Comparison of ENCODE assay signal across 37 mouse cellular contexts in genomic region chr9:110979411-110979810, GRCm38 (mm10). TPM values are rescaled to one million over a fixed set of nuclear protein-coding genes. Genes with fewer than 3 reads are reported as not detected.
DNase-seq lines count a peak whose midpoint lies in the region; ATAC-seq and TF ChIP-seq lines count a peak whose summit lies in the region.
"Had no signal": no experiment of that assay in that cellular context is flagged by ENCODE, and none has a peak within 500 bp of the region (broad histone marks: within the 10 kb centered on the region; RNA-seq: fewer than 3 reads in every experiment).

No protein-coding gene starts in this region.

- peak overlapping the region; percentile 66 for H3K4me3 ChIP-seq in E14TG2a.4 (replicated peaks; ENCODE audit: low read length)
- H3K4me3 ChIP-seq in ES-E14 (ENCODE audit: insufficient read depth in 1 of 2, low read depth in 1 of 2, low read length in 2 of 2, poor library complexity in 1 of 2, severe bottlenecking in 1 of 2) = peak overlapping the region; percentile 65 to 78
- H3K4me3 ChIP-seq in stomach, postnatal 0 days (ENCODE audit: low read depth, low read length) = no peak overlapping the region
- H3K4me3 ChIP-seq: forebrain, embryonic 10.5 days; forebrain, embryonic 15.5 days; heart, embryonic 12.5 days; heart, embryonic 15.5 days; hindbrain, embryonic 10.5 days; hindbrain, embryonic 13.5 days; intestine, embryonic 15.5 days had no signal

- H3K27ac ChIP-seq in ES-E14 (ENCODE audit: insufficient read depth, low read depth, low read length, poor library complexity, severe bottlenecking) = no peak overlapping the region
- H3K27ac ChIP-seq in stomach, postnatal 0 days (replicated peaks) = no peak overlapping the region
- H3K27ac ChIP-seq: forebrain, embryonic 10.5 days; forebrain, embryonic 15.5 days; heart, embryonic 15.5 days; hindbrain, embryonic 10.5 days; hindbrain, embryonic 13.5 days; intestine, embryonic 15.5 days had no signal

- H3K4me2 ChIP-seq in stomach, postnatal 0 days (replicated peaks; ENCODE audit: low read depth) = no peak overlapping the region
- H3K4me2 ChIP-seq: forebrain, embryonic 15.5 days; heart, embryonic 12.5 days; heart, embryonic 15.5 days; hindbrain, embryonic 13.5 days; intestine, embryonic 15.5 days had no signal

- in situ Hi-C loops in ES-E14 (cut with MboI; ENCODE audit: low sequenced_read_pairs in 2 of 2, unreplicated experiment in 2 of 2) = no loop called here

- H3K9ac ChIP-seq in ES-E14 (ENCODE audit: insufficient read depth, low read depth, low read length, poor library complexity, severe bottlenecking) = peak overlapping the region; percentile 42; the same call in 1 of the 2 replicates
- no peak overlapping the region for H3K9ac ChIP-seq in stomach, postnatal 0 days (ENCODE audit: low read length)
- H3K9ac ChIP-seq: forebrain, embryonic 15.5 days; heart, embryonic 12.5 days; heart, embryonic 15.5 days; hindbrain, embryonic 13.5 days; intestine, embryonic 15.5 days had no signal

- no peak for TF ChIP-seq CTCF in E14TG2a.4 (conservative IDR thresholded peaks at IDR 0.05; ENCODE audit: low read length)
- TF ChIP-seq CTCF in stomach, postnatal 0 days (IDR thresholded peaks at IDR 0.05; ENCODE audit: low read depth) = no peak

- no peak for TF ChIP-seq EP300 in stomach, postnatal 0 days (optimal IDR thresholded peaks at IDR 0.05)

- ATAC-seq in stomach, postnatal 0 days (ENCODE audit: low FRiP score, low TSS enrichment) = no peak
- ATAC-seq: activated CD4-positive, CD25-positive, alpha-beta regulatory T cell, adult 4 months; forebrain, embryonic 15.5 days; hindbrain, embryonic 16.5 days; intestine, embryonic 15.5 days; Patski had no signal

- no peaks in the 10 kb centered on the region for H3K9me3 ChIP-seq in E14TG2a.4 (ENCODE audit: low read length)
- H3K9me3 ChIP-seq in ES-E14 (ENCODE audit: control insufficient read depth, insufficient read depth, low read depth, low read length) = no peaks in the 10 kb centered on the region
- H3K9me3 ChIP-seq in stomach, postnatal 0 days (ENCODE audit: control insufficient read depth, low read length) = no peaks in the 10 kb centered on the region
- H3K9me3 ChIP-seq: forebrain, embryonic 10.5 days; forebrain, embryonic 15.5 days; heart, embryonic 15.5 days; hindbrain, embryonic 10.5 days; hindbrain, embryonic 13.5 days; intestine, embryonic 15.5 days had no signal

- H3K4me1 ChIP-seq in E14TG2a.4 (replicated peaks; ENCODE audit: low read depth, low read length) = peaks cover 41% of the 10 kb centered on the region
- peaks cover 4 to 8% of the 10 kb centered on the region in 2 experiments; a peak in 2 of 4 replicates for H3K4me1 ChIP-seq in ES-E14 (ENCODE audit: control insufficient read depth in 2 of 2, insufficient read depth in 2 of 2, low read length in 2 of 2, poor library complexity in 1 of 2)
- no peaks in the 10 kb centered on the region for H3K4me1 ChIP-seq in stomach, postnatal 0 days (replicated peaks; ENCODE audit: control insufficient read depth, insufficient read depth)
- H3K4me1 ChIP-seq: forebrain, embryonic 10.5 days; forebrain, embryonic 15.5 days; heart, embryonic 12.5 days; heart, embryonic 15.5 days; hindbrain, embryonic 10.5 days; hindbrain, embryonic 13.5 days; intestine, embryonic 15.5 days had no signal

- H3K27me3 ChIP-seq in E14TG2a.4 (ENCODE audit: insufficient read depth, low read length) = no peaks in the 10 kb centered on the region
- H3K27me3 ChIP-seq in stomach, postnatal 0 days (ENCODE audit: control insufficient read depth, insufficient read depth, low read length) = no peaks in the 10 kb centered on the region
- H3K27me3 ChIP-seq: CH12.LX; forebrain, embryonic 15.5 days; heart, embryonic 12.5 days; heart, embryonic 15.5 days; hindbrain, embryonic 13.5 days; intestine, embryonic 15.5 days; Patski had no signal

- WGBS in stomach, postnatal 0 days = 87% methylated on average over 11 of the region's 11 CpGs

- H3K36me3 ChIP-seq in E14TG2a.4 (ENCODE audit: insufficient read depth, low read length) = peaks cover 56% of the 10 kb centered on the region
- H3K36me3 ChIP-seq in ES-E14 (ENCODE audit: control insufficient read depth, insufficient read depth, low read length, poor library complexity, severe bottlenecking) = peaks cover 12% of the 10 kb centered on the region
- H3K36me3 ChIP-seq in stomach, postnatal 0 days (ENCODE audit: control insufficient read depth, insufficient read depth, low read length) = no peaks in the 10 kb centered on the region
- H3K36me3 ChIP-seq: forebrain, embryonic 10.5 days; forebrain, embryonic 15.5 days; G1E; heart, embryonic 12.5 days; heart, embryonic 15.5 days; hindbrain, embryonic 10.5 days; hindbrain, embryonic 13.5 days; intestine, embryonic 15.5 days had no signal

- DNase-seq in heart, adult 11 months = peak; percentile 79
- DNase-seq in heart, adult 9 months (ENCODE audit: low spot score in 2 of 2) = no peak
- DNase-seq in ES-E14 (ENCODE audit: low read depth, low spot score) = peak; percentile 54
- DNase-seq in testis, postnatal 14 days (ENCODE audit: low spot score) = peak; percentile 68
- no peak for DNase-seq in retina, postnatal 1 day
- DNase-seq in stomach, postnatal 0 days (ENCODE audit: low spot score) = no peak
- DNase-seq: adrenal gland, adult 8-10 months; adrenal gland, postnatal 25 days; B cell, adult 2 months; cerebellum, adult 11-12 months; cerebellum, adult 8-10 months; cerebellum, postnatal 10 days; cerebellum, postnatal 36 days; embryo, embryonic 11 days; gastrocnemius, postnatal 10 days; gastrocnemius, postnatal 36 days; heart, postnatal 10 days; heart, postnatal 36 days had no signal

TF ChIP-seq in ES-E14, 5 proteins besides CTCF, POLR2A, EP300 and RAD21:
- TF ChIP-seq ZC3H11A (IDR thresholded peaks at IDR 0.05; ENCODE audit: borderline replicate concordance, low read depth, low read length) = no peak
- TF ChIP-seq ZNF384 (IDR thresholded peaks at IDR 0.05; ENCODE audit: low read depth, low read length) = no peak
- TF ChIP-seq HCFC1 (IDR thresholded peaks at IDR 0.05; ENCODE audit: borderline replicate concordance, insufficient read depth, low read length) = no peak
- no peak for TF ChIP-seq MAFK (IDR thresholded peaks at IDR 0.05; ENCODE audit: insufficient read depth, low read depth, low read length)
- no peak for TF ChIP-seq CHD2 (IDR thresholded peaks at IDR 0.05; ENCODE audit: low read depth, low read length)

RNA-seq across cellular contexts. Expression of gene Rtp3, which starts 11.0 kb away (rescaled TPM):
- total RNA-seq in ES-E14 (2012; rRNA removed) = 0.62 and 1.1 TPM in 2 replicates
- polyA plus RNA-seq in stomach, postnatal 0 days (2015; fragmentation: Nextera tagmentation; extraction: Ambion mirVana) = 0.11 TPM in 1 of 2 replicates, not detected in the other
- total RNA-seq: CH12.LX; granulocyte monocyte progenitor cell, adult 5-6 weeks had no signal
- polyA plus RNA-seq: activated CD4-positive, CD25-positive, alpha-beta regulatory T cell, adult 4 months; forebrain, embryonic 10.5 days; forebrain, embryonic 15.5 days; G1E; hindbrain, embryonic 10.5 days; hindbrain, embryonic 13.5 days; hindbrain, embryonic 16.5 days had no signal

RNA-seq across cellular contexts. Expression of gene Lrrc2, which starts 28.1 kb away (rescaled TPM):
- total RNA-seq in ES-E14 (2012; rRNA removed) = 20.2 and 20.8 TPM in 2 replicates
- polyA plus RNA-seq in stomach, postnatal 0 days (2015; fragmentation: Nextera tagmentation; extraction: Ambion mirVana) = 0.07 and 0.08 TPM in 2 replicates
- polyA plus RNA-seq: G1E, Patski had no signal

RNA-seq across cellular contexts. Expression of gene Tdgf1, which starts 33.5 kb away (rescaled TPM):
- total RNA-seq in ES-E14 (2012; rRNA removed) = 904 and 1,760 TPM in 2 replicates
- polyA plus RNA-seq in stomach, postnatal 0 days (2015; fragmentation: Nextera tagmentation; extraction: Ambion mirVana) = 0.07 TPM in 1 of 2 replicates, not detected in the other
- total RNA-seq: adrenal gland, postnatal 25 days; CH12.LX; gastrocnemius, adult 18-20 months; gastrocnemius, postnatal 10 days; gastrocnemius, postnatal 36 days; granulocyte monocyte progenitor cell, adult 5-6 weeks; heart, adult 8-10 months; heart, postnatal 10 days; heart, postnatal 36 days had no signal
- polyA plus RNA-seq: brain, embryonic 14.5 days; embryonic facial prominence, embryonic 11.5 days; forebrain, embryonic 15.5 days; G1E; heart, embryonic 12.5 days; heart, embryonic 15.5 days; hindbrain, embryonic 10.5 days; intestine, embryonic 15.5 days; Patski had no signal

RNA-seq across cellular contexts. Expression of gene Ltf, which starts 39.7 kb away (rescaled TPM):
- 0.48 TPM in 1 of 2 replicates, not detected in the other for total RNA-seq in ES-E14 (2012; rRNA removed)
- 76.3 and 95.6 TPM in 2 replicates for polyA plus RNA-seq in stomach, postnatal 0 days (2015; fragmentation: Nextera tagmentation; extraction: Ambion mirVana)
- total RNA-seq: gastrocnemius, postnatal 36 days had no signal
- polyA plus RNA-seq: activated CD4-positive, CD25-positive, alpha-beta regulatory T cell, adult 4 months; cortical plate, adult 2 months; forebrain, embryonic 10.5 days; G1E had no signal

Comparison
In these comparisons a context has a peak if more than half of its experiments do, and no peak if none do; other contexts are left out.
1. DNase-seq: peak in heart, adult 11 months (single experiment), ES-E14 (single experiment) and testis, postnatal 14 days (single experiment); none in heart, adult 9 months (0 of 2), retina, postnatal 1 day (single experiment) and stomach, postnatal 0 days (single experiment).